Mouse (Mus musculus) lung, postnatal 0 days (tissue): ENCODE measurements around the gene Ano9. TPM values are rescaled to one million over a fixed set of nuclear protein-coding genes. Genes with fewer than 3 reads are reported as not detected.

Experiments
- ATAC-seq: fragments of 200-750 bp; cut with Nextera tagmentation; 2 replicates; pipeline ENCODE4 v1.8.0; 2017; ENCODE audit warnings: moderate library complexity
- DNase-seq: peaks from one replicate; pipeline ENCODE4 v3.0.0-alpha.2; 2016; ENCODE audit warnings: low spot score
- H3K27ac ChIP-seq: fragments of 300-500 bp; sonication (generic); 2 replicates; pipeline ENCODE4 v1.5.1; 2014; ENCODE audit warnings: antibody characterized with exemption, mild to moderate bottlenecking, low read length, mixed read lengths
- H3K27me3 ChIP-seq: fragments of 300-500 bp; sonication (generic); replicated peaks from 2 replicates; pipeline ENCODE4 v1.6.1; 2014; ENCODE audit warnings: low read length, mixed read lengths; ENCODE audit not compliant: insufficient read depth
- H3K36me3 ChIP-seq: fragments of 300-500 bp; sonication (generic); 2 replicates; pipeline ENCODE4 v1.6.1; 2014; ENCODE audit warnings: low read length, mixed read lengths; ENCODE audit not compliant: insufficient read depth
- H3K4me1 ChIP-seq: fragments of 300-500 bp; sonication (generic); 2 replicates; pipeline ENCODE4 v1.6.1; 2014; ENCODE audit warnings: antibody characterized with exemption, low read depth, low read length, mixed read lengths; ENCODE audit not compliant: insufficient read depth
- H3K4me2 ChIP-seq: fragments of 300-500 bp; sonication (generic); replicated peaks from 2 replicates; pipeline ENCODE4 v1.6.1; 2014; ENCODE audit warnings: low read depth, mild to moderate bottlenecking, low read length, moderate library complexity, mixed read lengths
- H3K4me3 ChIP-seq: fragments of 300-500 bp; sonication (generic); 2 replicates; pipeline ENCODE4 v1.5.1; 2014; ENCODE audit warnings: low read depth, low read length
- H3K9ac ChIP-seq: fragments of 300-500 bp; sonication (generic); replicated peaks from 2 replicates; pipeline ENCODE4 v1.6.1; 2014; ENCODE audit warnings: low read depth, mild to moderate bottlenecking
- H3K9me3 ChIP-seq: fragments of 300-500 bp; sonication (generic); 2 replicates; pipeline ENCODE4 v1.6.1; 2016; ENCODE audit warnings: low read length, mixed read lengths
- CTCF ChIP-seq: IDR thresholded peaks from 2 replicates; pipeline ENCODE4 v1.5.1; 2016; ENCODE audit warnings: antibody characterized with exemption, mild to moderate bottlenecking
- EP300 ChIP-seq: IDR thresholded peaks from 2 replicates; pipeline ENCODE4 v1.6.1; 2016; ENCODE audit warnings: antibody characterized with exemption, mild to moderate bottlenecking, control low read depth
- WGBS: fragments of 180-500 bp; shearing (Covaris S2); extraction: QIAGEN DNeasy Blood & Tissue Kit; methylation state at CpG from one replicate; pipeline ENCODE4 v1.1.7; 2014; 5-methylcytosine and 5-hydroxymethylcytosine counted together
- polyA plus RNA-seq: library from polyadenylated mRNA; unstranded; fragments of >200 nt; fragmentation: Nextera tagmentation; extraction: Ambion mirVana; gene quantifications from 2 replicates; pipeline ENCODE4 v1.2.1, GENCODE M21; 2015

The Ano9 gene
- polyA plus RNA-seq, 1 experiment from 2014 or later, result 1.5 TPM

DNA sequence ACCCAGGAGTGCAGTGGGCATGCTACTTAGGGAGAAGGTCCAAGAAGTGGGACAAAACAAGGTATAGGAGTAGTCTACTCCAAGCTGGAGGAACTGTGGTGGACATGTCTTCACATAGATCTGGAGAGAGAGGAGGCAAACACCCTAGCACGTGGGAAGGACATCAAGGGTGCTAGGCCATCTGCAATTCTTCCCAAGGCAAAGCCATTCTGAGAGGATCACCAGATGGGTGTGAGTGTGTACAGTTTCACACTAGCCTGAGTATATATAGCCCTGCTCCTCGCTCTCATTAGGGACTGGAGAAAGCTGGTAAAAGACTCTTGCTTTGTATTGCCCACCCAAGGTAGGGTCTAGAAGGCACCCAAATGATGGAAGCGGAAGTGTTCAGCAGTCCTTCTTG is 54.3 kb downstream of the Ano9 start:
- peaks cover 17% of the 10 kb centered on the region; the same call in 1 of the 2 replicates for H3K27me3 ChIP-seq
- no peaks in the 10 kb centered on the region for H3K36me3 ChIP-seq
- H3K4me2 ChIP-seq, result no peak overlapping the region
- H3K4me1 ChIP-seq, result 0 out of 2 replicates have a peak, but pooled peaks cover 7% of the 10 kb centered on the region
- H3K9me3 ChIP-seq, result no peaks in the 10 kb centered on the region
- ATAC-seq (no peak), DNase-seq (no peak)
- H3K9ac ChIP-seq, result no peak overlapping the region
- H3K27ac ChIP-seq, result no peak overlapping the region
- TF ChIP-seq CTCF (no peak), EP300 (no peak)
- no peak overlapping the region for H3K4me3 ChIP-seq
- WGBS, result 92% methylated on average over 3 of the region's 3 CpGs

DNA sequence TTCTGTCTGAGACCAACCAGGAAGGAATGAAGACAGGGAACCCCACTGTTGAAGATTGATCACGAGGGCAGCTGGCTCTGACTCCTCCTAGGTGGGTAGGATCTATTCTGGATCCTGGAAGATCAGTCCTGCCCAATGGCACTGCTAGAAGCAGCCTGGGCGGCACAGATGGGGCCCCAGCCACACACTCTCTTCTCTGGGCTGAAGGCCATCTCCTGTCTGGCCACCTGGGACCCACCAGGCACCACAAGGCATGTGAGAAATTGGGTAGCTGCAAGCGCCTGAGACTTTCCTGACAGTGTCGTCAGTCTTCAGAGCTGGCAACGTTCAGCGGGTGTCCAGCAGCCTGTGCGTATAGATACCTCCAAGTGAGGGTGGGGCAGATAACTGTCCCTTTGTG is 55.1 kb downstream of the Ano9 start:
- Histone ChIP-seq H3K36me3 (no peaks in the 10 kb centered on the region), H3K9ac (no peak overlapping the region), H3K4me1 (0 out of 2 replicates have a peak, but pooled peaks cover 7% of the 10 kb centered on the region), H3K27ac (no peak overlapping the region), H3K4me3 (no peak overlapping the region), H3K4me2 (no peak overlapping the region), H3K27me3 (peaks cover 17% of the 10 kb centered on the region; the same call in 1 of the 2 replicates), H3K9me3 (no peaks in the 10 kb centered on the region)
- TF ChIP-seq CTCF, result no peak
- no peak for TF ChIP-seq EP300
- DNase-seq (no peak), ATAC-seq (no peak)
- WGBS, result 77% methylated on average over 7 of the region's 7 CpGs

DNA sequence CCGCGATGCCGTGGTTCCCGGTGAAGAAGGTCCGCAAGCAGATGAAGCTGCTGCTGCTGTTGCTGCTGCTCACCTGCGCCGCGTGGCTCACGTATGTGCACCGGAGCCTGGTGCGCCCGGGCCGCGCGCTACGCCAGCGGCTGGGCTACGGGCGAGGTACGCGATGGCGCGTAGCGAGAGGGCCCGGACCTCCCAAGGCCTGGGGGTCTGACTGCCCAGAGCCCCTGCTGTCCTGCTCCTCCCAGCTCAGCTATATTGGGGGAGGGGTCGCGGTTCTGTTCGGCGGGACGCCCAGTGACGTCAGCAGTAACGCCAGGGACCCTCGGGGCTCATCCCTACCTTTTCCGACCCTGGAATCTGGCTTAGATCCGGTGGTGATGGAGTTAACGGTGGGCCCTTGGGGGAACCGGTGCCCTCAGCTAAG is 56.3 kb downstream of the Ano9 start:
- DNase-seq (no peak), ATAC-seq (peak; percentile 25)
- Histone ChIP-seq H3K27me3 (peaks cover 17% of the 10 kb centered on the region; the same call in 1 of the 2 replicates), H3K4me2 (peak overlapping the region; percentile 87), H3K9ac (no peak overlapping the region), H3K9me3 (no peaks in the 10 kb centered on the region), H3K27ac (no peak overlapping the region), H3K4me1 (0 out of 2 replicates have a peak, but pooled peaks cover 7% of the 10 kb centered on the region), H3K36me3 (no peaks in the 10 kb centered on the region), H3K4me3 (peak overlapping the region; percentile 46)
- TF ChIP-seq EP300, result no peak
- no peak for TF ChIP-seq CTCF
- 1% methylated on average over 37 of the region's 37 CpGs for WGBS

DNA sequence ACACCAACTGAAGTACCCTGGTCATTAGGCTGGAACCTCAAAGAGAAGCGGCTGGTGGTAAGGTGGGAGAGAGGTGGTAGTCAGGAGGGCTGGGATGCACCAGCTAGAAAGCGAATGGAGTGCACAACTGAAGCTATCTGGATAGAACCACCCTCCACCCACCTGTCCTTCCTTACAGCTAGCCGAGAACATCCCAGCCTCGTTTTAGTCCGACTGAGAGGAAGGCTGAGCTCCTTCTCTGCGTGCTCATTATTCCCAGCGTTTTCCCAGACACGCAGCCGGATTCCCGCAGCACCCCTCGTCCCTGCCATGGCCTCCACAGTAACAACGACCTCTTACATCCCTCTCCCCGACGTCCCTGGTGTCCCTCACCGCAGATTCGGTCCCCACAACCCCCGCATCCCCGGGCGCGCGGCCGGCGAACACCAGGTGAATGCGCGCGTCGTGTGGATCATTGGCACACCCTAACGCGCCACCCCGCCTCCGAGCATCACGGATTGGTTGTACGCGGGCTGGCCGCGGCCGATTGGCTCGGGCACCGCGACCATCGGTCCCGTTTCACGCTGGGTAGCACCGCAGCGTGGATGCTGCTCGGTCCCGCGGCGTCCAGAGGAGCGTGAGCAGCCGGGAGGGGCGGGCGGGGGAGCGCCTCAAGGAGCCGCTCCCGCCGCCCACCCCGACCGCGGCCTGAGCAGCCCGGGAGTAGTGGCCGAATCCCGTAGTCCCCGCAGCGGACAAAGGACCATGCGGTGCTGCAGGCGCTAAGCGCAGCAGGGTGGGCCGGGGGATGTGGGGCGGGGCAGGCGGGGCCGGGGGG is 57.0 kb downstream of the Ano9 start, which contains the start of gene B4galnt4:
B4galnt4 (plus strand) TSS at position 679 of the 817 bp plus-strand sequence.
- peak within 1 kb of the TSS; percentile 87 for H3K4me2 ChIP-seq
- H3K27me3 ChIP-seq, result peaks cover 17% of the 10 kb centered on the region; the same call in 1 of the 2 replicates
- H3K36me3 ChIP-seq, result no peaks in the 10 kb centered on the region
- DNase-seq, result peak; percentile 56
- TF ChIP-seq EP300, result no peak
- no peak for TF ChIP-seq CTCF
- peak within 1 kb of the TSS; percentile 46 for H3K4me3 ChIP-seq
- H3K9me3 ChIP-seq, result no peaks in the 10 kb centered on the region
- peak; percentile 91 for ATAC-seq
- WGBS, result 1% methylated on average over 48 of the region's 72 CpGs
- H3K27ac ChIP-seq, result no peak within 1 kb of the TSS
- no peak within 1 kb of the TSS for H3K9ac ChIP-seq
- H3K4me1 ChIP-seq, result 0 out of 2 replicates have a peak, but pooled peaks cover 7% of the 10 kb centered on the region

DNA sequence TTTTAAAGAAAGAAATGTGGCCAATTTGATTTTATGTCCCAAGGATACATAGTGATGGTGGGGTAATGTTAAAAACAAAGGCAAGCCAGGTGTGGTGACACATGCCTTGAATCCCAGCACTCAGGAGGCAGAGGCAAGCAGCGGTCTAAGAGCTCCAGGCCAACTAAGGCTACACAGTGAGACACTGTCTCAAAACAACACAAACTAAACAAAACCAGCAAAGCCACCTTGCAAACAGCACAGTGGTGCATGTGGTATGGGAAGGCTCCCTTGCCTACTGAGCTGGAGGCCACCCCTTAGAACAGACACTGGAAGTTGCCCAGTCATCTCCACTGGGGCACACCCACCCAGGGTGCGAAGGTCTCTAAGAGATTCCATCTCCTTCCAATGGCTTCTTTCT is 57.7 kb downstream of the Ano9 start:
- ATAC-seq, result no peak
- no peak for TF ChIP-seq EP300
- TF ChIP-seq CTCF, result no peak
- Histone ChIP-seq H3K4me2 (no peak overlapping the region; the same call in 1 of the 2 replicates), H3K9me3 (no peaks in the 10 kb centered on the region), H3K4me3 (no peak overlapping the region), H3K27me3 (peaks cover 17% of the 10 kb centered on the region; the same call in 1 of the 2 replicates), H3K27ac (no peak overlapping the region), H3K36me3 (no peaks in the 10 kb centered on the region), H3K4me1 (0 out of 2 replicates have a peak, but pooled peaks cover 7% of the 10 kb centered on the region), H3K9ac (no peak overlapping the region)
- no peak for DNase-seq
- 77% methylated on average over 2 of the region's 2 CpGs for WGBS

DNA sequence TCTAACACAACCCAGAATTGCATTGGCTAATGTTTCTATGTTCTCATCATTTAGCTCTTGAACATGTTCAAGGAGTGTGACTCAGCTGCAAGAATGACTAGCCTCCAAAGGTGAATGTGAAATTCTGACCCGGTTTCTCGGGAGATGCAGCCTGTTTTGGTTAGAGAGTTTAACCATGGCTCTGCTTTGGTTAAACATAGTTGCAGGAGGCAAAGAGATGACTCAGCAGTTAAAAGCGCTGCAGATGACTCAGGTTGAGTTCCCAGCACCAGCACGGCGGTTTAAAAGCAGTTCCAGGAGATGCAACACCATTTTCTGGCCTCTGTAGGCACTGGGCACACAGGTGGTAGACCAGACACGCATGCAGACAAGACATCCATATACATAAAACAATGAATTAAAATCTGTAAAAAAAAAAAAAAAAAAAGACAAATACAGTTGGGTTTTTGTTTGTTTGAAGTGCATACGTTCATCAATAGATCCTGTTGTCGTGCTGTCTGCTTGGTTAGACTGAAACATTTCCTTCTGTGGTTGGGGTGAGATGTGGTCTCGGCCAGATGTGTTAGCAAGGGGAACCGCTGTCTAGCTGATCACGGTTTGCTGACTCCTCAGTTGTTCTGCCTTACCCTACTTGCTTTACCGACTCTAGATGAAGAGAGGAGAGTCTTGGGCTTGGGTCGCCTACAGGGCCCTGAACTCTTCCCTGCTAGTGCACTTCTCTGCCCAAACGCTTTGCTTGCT is 58.8 kb downstream of the Ano9 start:
- 89% methylated on average over 14 of the region's 14 CpGs for WGBS
- Histone ChIP-seq H3K27me3 (peaks cover 17% of the 10 kb centered on the region; the same call in 1 of the 2 replicates), H3K9ac (no peak overlapping the region), H3K4me2 (no peak overlapping the region), H3K4me3 (no peak overlapping the region), H3K4me1 (0 out of 2 replicates have a peak, but pooled peaks cover 7% of the 10 kb centered on the region), H3K36me3 (no peaks in the 10 kb centered on the region), H3K27ac (no peak overlapping the region), H3K9me3 (no peaks in the 10 kb centered on the region)
- ATAC-seq (no peak), DNase-seq (no peak)
- TF ChIP-seq EP300 (no peak), CTCF (no peak)
